Mouse (Mus musculus): ENCODE results near the gene Lrtm2.

DNA sequence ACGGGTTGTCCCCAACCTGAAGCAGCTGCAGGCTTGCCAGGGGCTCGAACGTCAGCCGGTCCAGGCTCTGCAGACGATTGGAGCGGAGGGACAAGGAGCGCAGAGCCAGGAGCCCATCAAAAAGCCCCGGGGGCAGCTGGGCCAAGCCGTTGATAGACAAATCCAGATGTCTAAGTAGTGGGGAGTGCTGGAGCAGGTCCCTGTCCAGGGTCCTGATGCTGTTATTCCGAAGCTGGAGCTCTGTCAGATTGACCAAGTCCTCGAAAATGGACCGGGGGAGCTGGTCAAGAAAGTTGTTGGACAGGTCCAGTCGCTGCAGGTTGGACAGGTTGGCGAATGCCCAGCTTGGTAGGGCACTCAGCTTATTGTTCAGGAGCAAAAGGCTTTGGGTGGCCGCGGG is 10.1 kb downstream of the Lrtm2 start:
- TF ChIP-seq CTCF (IDR thresholded peaks at IDR 0.05; ENCODE audit: borderline replicate concordance, extremely low read depth, insufficient read depth, insufficient read length): no peak
- no peak for TF ChIP-seq POLR2A (IDR thresholded peaks at IDR 0.05; ENCODE audit: borderline replicate concordance, extremely low read depth, insufficient read depth, insufficient read length, poor library complexity, severe bottlenecking)

All from brain, embryonic 14.5 days (tissue).